Mouse (Mus musculus) stomach, postnatal 0 days (tissue): ENCODE measurements around the gene Atp13a3.

ENCODE experiments used
- CTCF ChIP-seq: IDR thresholded peaks from 2 replicates; pipeline ENCODE4 v1.5.1; 2016; ENCODE audit warnings: antibody characterized with exemption, low read depth, mild to moderate bottlenecking, moderate library complexity
- EP300 ChIP-seq: optimal IDR thresholded peaks from 2 replicates; pipeline ENCODE3; 2016; ENCODE audit warnings: antibody characterized with exemption

GRCm38 (mm10) chr16:30388522-30389209 lies 17.1 kb downstream of the Atp13a3 start:
- peak; percentile 32 for TF ChIP-seq CTCF
- no peak for TF ChIP-seq EP300
